Mouse (Mus musculus) frontal cortex, adult 2 months (tissue): Measurements from ENCODE around the gene Ubr2. TPM values are rescaled to one million over a fixed set of nuclear protein-coding genes. Genes with fewer than 3 reads are reported as not detected.

Source experiments
- DNase-seq, 2 experiments: peaks; one replicate each; pipeline ENCODE4 v3.0.0; 2022; ENCODE audit warnings: low spot score in 1 of 2; ENCODE audit errors: extremely low spot score in 1 of 2
- polyA plus RNA-seq: library from polyadenylated mRNA; depleted of rRNA; stranded (reverse); fragments of >200 nt; gene quantifications from 2 replicates; pipeline ENCODE4 v1.2.3, GENCODE M21; 2012; rRNA removed

Gene Ubr2
- polyA plus RNA-seq = 33.6 and 41.7 TPM in 2 replicates

- peak; percentile 90 to 94 for DNase-seq
Observed at GRCm38 (mm10) chr17:47009898-47010721, at the start of gene Ubr2. Gene Ubr2 (minus strand): TSS chr17:47010556.

GRCm38 (mm10) chr17:47059836-47060360, 49.5 kb upstream of the Ubr2 start:
- DNase-seq = no peak

GRCm38 (mm10) chr17:47057966-47058365, 47.6 kb upstream of the Ubr2 start:
- no peak for DNase-seq

GRCm38 (mm10) chr17:47056476-47056875, 46.1 kb upstream of the Ubr2 start:
- no peak for DNase-seq

GRCm38 (mm10) chr17:47055121-47055520, 44.8 kb upstream of the Ubr2 start:
- DNase-seq = no peak

GRCm38 (mm10) chr17:47054613-47055012, 44.3 kb upstream of the Ubr2 start:
- peak in 1 of 2 experiments; percentile 47 for DNase-seq

- no peak for DNase-seq
Observed at GRCm38 (mm10) chr17:47050678-47051077, 40.3 kb upstream of the Ubr2 start.

GRCm38 (mm10) chr17:47042866-47043265, 32.5 kb upstream of the Ubr2 start:
- DNase-seq = no peak

GRCm38 (mm10) chr17:47038844-47039803, 28.8 kb upstream of the Ubr2 start:
- peak; percentile 65 to 96 for DNase-seq

GRCm38 (mm10) chr17:47034536-47034935, 24.2 kb upstream of the Ubr2 start:
- no peak for DNase-seq

- peak in 1 of 2 experiments; percentile 67 for DNase-seq
Observed at GRCm38 (mm10) chr17:47033643-47034042, 23.3 kb upstream of the Ubr2 start.

GRCm38 (mm10) chr17:47024805-47025204, 14.4 kb upstream of the Ubr2 start:
- no peak for DNase-seq

GRCm38 (mm10) chr17:47023369-47023768, 13.0 kb upstream of the Ubr2 start:
- DNase-seq = no peak

- no peak for DNase-seq
Observed at GRCm38 (mm10) chr17:47012896-47013295, 2.5 kb upstream of the Ubr2 start.

GRCm38 (mm10) chr17:47011661-47012043, 1.3 kb upstream of the Ubr2 start:
- no peak for DNase-seq

- DNase-seq = peak; percentile 32 to 74
Observed at GRCm38 (mm10) chr17:47010722-47011660, 635 bp upstream of the Ubr2 start.

GRCm38 (mm10) chr17:47009546-47009897, 834 bp downstream of the Ubr2 start:
- DNase-seq = no peak

- DNase-seq = no peak
Observed at GRCm38 (mm10) chr17:47009016-47009415, 1.3 kb downstream of the Ubr2 start.

- no peak for DNase-seq
Observed at GRCm38 (mm10) chr17:47008506-47008905, 1.9 kb downstream of the Ubr2 start.

- no peak for DNase-seq
Observed at GRCm38 (mm10) chr17:47006741-47007140, 3.6 kb downstream of the Ubr2 start.
